Mouse (Mus musculus) liver, adult 2 months (tissue): Measurements from ENCODE around the gene Otulinl.

ENCODE experiments used
- CTCF ChIP-seq: fragments of 200-500 bp; IDR thresholded peaks from 2 replicates; pipeline ENCODE4 v1.5.1; 2011; ENCODE audit warnings: low read depth, low read length, control low read depth
- POLR2A ChIP-seq: fragments of 200-500 bp; IDR thresholded peaks from 2 replicates; pipeline ENCODE4 v1.6.1; 2011; ENCODE audit warnings: low read length, control low read depth; ENCODE audit not compliant: insufficient read depth; ENCODE audit errors: extremely low read depth

DNA sequence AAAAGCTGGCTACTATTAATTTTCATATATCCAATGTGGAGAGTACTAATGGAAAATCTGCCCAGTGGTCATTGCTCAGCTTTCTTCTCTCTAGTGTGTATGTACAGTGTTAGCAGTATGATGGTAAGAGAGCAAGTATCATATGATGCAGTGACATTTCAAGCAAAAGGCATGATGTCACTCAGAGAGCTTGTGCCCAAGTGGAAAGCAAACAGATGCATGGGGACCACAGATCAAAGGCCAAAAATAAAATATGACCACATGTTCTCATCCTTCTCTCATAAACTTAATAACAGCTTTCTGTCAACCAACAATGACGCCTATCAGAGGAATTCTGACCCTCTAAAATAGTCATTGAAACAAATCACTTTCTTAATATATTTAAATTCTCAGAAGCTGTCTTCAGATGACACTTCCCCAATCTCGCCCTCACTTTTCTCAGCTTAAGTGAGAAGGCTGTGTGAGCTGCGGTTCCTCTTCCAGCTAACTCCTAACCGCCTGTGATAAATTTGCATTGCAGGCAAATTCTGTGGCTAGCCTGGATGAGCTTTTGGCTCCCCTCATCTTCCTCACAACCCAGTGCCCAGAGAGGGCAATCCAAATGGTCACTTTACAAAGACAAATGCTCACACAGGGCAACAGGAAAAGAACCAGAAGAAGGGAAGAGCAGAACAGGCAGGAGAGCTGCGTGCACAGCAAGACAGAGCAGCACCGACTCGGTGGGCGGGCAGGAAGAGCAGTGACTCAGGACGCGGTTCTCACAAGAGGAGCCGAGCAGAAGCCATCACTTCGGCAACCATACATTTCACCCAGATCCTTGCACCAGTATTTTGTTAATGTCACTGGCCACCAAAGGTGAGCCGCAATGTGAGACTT lies 56.1 kb downstream of the Otulinl start:
- TF ChIP-seq CTCF, result no peak
- no peak for TF ChIP-seq POLR2A
